Mouse (Mus musculus) natural killer cell, adult 2 months (primary cell): ENCODE data around the gene Ldlrad2.
"Not testable (repeated sequence)": the region's sequence is repeated elsewhere in the genome, so short reads cannot be mapped to it uniquely, and the experiment has no call there.

Experiments used
- DNase-seq, 2 experiments: peaks; one replicate each; pipeline ENCODE4 v3.0.0; 2022; ENCODE audit warnings: low spot score in 2 of 2

The Ldlrad2 gene

DNA sequence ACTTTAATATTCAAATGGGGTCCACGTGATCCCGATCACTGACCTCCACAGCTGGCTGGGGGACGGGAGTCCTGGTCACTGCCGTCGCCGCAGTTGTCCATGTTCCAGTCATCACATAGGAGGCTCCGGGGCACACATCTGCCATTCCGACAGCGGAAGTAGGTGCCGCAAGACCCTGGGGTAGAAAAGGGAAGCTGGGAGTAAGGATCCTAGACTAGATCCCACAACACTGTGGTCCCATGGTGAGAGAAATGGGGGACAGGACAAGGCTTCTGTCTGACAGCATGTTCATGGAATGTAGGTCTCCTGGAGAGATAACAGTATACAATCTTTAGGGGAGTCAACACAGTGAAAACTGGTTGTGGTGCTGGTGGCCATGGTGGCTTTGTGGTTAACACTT is at the start of gene Ldlrad2:
TSS of gene Ldlrad2 (minus strand) at position 101 of the 400 bp plus-strand sequence.
- DNase-seq = no peak

- no peak for DNase-seq
Observed at GRCm38 (mm10) chr4:137622847-137623246, 48.5 kb upstream of the Ldlrad2 start.

DNA sequence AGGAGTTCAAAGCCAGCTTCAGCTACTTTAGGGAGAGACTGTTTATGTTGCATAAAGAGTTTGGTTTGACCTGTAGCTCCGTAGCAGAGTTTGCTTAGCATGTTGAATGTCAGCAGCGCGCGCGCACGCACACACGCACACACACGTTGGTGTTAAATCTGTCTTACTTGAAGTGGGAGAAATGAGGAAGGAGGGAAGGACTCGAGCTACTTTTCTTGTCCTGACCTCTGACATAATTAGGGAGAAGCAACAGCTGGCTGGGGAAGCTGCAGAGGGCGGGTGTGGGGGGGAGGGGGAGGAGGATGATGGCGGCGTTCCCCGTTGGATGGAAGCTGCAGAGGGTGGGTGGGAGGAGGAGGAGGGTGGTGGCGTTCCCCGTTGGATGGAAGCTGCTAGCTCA is 35.9 kb upstream of the Ldlrad2 start:
- no peak for DNase-seq

DNA sequence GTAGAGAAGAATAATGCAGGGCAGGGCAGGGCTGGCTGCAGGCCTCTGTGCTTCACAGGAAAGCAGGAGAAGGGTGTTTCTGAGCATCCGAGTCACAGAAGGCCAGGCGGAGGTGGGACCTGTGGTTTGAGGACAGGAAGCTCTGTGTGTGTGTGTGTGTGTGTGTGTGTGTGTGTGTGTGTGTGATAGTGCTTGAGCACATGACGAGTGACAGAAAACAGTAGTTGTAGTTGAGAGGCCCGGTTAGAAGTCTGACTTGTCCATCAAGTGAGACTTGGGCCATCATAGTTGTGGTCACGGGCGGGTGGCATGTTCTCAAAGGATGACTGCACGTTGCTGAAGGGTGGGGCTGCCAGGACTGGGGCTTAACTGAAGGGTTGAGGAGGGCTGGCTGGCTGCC is 35.3 kb upstream of the Ldlrad2 start:
- DNase-seq = peak; percentile 83 to 93

DNA sequence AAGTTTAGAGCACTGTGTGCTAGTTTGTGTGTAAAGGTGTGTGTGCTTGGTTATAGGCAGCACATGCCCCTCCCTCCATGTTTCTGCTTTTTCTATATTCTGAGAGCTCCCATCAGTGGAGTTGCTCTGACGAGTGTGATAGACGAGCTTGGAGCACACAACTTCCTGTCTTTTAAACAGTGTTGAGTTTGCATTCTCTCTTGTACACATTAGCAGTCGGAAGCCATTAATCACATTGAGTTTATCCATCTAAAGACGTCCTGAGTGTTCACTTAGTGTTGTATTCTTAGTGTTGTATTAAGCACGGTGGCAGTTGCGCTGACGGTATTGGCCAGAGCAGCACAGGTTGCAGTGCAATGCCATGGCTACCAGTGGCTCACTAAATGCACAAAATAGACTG is 34.9 kb upstream of the Ldlrad2 start:
- DNase-seq = no peak

DNA sequence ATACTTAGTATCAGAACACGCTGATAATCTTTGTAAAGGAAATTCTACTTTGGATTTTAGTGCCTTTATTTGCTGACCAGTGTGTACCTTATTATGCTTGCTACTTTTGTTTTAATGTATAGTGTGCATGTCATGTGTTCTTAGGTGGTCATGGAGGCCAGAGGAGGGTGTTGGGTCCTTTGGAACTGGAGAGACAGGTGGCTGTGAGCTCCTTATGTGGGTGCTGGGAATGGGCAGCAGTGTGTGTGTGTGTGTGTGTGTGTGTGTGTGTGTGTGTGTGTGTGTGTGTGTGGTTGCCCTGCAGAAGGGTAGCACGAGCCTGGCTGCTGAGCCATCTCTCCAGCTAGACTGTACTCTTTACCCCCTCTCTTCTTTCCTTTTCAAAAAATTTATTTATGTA is 32.7 kb upstream of the Ldlrad2 start:
- DNase-seq = no peak

DNA sequence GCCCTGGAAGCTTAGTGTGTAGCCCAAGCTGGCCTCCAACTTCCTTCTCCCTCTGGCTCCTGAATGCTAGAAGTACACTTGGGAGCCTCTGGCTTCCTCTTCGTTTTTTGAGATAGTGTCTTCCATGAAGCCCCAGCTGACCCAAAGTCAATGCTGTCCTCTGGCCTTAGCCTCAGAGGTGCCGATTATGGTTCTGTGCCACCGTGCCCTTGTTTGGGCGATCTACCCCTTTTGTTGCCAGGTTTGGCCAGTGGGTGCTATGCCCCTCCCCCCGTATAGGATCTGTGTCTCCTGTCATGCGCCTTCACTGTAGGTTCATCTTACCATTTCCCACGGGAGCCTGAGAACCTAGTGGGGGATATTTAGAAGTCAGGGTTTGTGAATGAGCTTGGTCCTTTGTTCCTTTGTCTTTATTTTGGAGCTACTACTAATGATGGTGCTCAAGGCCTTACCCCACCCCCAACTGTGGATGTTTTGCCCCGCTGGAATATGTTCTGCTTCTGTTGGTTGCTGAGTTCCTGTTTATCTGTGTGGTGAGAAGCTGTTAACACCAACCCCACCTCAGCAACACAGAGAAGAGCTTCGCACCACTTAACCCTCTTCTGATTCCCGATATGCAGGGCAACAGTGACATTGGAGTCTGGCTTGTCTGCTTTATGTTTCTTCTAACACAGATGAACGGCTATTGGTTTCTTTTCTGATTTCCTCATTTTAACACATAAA is 29.2 kb upstream of the Ldlrad2 start:
- DNase-seq = peak; percentile 60 to 83

DNA sequence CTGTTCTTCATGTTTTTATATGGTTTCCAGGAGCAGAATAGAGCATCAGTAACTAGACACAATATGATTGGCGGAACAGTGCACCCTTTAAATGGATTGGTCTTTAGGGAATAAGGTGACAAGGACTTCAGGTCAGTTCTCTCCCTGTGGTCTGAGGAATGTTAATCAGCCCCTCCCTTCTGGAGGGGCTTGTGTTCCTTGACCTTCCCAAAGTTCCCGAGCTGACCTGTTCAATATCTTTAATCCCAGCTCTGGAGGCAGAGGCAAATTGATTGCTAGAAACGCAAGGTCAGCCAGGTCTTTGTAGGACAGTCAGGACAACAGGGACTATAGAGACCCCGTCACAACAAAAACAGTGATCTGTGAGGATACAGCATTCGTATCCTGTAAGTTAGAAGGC is 24.2 kb upstream of the Ldlrad2 start:
- DNase-seq = no peak

DNA sequence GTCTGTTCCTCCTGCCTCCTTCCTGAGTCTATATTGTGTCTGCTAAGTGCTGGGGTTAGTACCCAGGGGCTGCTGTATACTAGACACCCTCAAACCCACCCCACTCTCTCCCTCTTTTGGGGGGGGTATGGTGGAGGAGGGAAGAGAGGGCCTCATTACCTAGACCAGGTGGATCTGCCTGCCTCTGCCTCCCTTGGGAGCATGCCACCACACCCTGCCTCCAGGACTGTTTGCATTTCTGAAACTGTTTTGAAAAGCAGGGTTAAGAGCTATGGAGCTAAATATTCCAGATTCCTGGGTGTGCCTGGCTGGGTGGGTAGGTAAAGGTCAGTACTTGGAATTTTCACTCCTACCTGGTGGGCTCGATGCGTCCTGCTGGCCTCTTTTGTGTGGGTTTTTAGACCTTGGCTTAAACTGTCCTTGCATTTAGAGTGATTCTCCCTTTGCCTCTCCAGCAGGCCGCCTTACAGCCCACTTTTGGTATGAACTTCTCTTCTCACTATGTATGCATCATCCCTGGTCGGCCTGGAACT is 22.8 kb upstream of the Ldlrad2 start:
- DNase-seq = no peak

- peak; percentile 72 to 78 for DNase-seq
Observed at GRCm38 (mm10) chr4:137594496-137595270, 20.3 kb upstream of the Ldlrad2 start.

GRCm38 (mm10) chr4:137593601-137594495 is 19.5 kb upstream of the Ldlrad2 start, which contains the start of gene Usp48:
Gene Usp48, plus strand, starts transcription at chr4:137593755.
- DNase-seq = peak; percentile 97 to 98

DNA sequence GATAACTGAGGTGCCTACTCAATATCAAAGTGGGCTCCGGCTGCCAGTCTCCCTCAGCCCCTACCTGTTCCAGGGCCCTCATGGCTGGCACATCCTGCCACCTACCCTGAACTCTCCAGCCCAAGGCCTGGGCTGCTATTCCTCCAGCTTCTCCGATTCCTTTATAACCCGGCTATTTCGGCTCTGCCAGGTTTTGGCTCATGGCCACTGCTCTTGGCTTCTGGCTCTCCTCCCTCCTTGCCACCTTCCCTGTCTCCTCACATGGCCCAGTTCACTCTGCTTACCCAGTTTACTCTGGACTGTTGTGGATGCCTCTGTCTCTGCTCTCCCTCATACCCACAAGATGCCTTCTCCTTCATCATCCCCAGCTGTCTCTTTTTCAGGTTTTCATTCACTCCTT is 16.6 kb upstream of the Ldlrad2 start:
- DNase-seq = no peak

DNA sequence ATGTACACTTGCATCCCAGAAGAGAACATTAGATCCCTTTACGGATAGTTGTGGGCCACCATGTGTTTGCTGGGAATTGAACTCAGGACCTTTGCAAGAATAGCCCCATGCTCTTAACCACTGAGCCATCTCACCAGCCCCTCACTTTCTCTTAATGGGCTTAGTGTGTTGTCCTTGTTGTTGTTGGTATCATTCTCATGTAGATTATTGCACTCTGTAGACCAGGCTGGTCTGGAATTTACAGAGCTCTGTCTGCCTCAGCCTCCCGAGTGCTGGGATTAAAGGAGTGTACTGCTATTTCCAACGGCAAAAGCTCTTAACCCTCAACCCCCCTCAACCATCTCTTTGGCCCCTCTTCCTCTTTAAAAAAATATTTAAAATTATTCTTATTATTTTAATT is 15.2 kb upstream of the Ldlrad2 start:
- DNase-seq = no peak

DNA sequence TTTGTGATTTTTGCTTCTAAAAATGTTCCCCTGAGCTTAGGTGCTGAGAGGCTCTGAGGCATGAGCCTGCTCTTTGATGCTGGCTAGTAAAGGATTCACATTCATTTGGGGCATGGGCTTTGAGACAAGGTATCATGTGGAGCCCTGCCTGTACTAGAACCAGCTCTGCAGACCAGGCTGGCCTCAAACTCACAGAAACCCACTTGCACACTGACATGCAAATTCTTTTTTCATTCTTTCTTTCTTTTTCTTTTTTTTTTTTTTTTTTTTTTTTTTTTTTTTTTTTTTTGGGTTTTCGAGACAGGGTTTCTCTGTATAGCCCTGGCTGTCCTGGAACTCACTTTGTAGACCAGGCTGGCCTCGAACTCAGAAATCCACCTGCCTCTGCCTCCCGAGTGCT is 14.7 kb upstream of the Ldlrad2 start:
- not testable (repeated sequence) for DNase-seq

GRCm38 (mm10) chr4:137581815-137582214 is 7.4 kb upstream of the Ldlrad2 start:
- DNase-seq = peak; percentile 63 to 64

GRCm38 (mm10) chr4:137580299-137580698 is 5.9 kb upstream of the Ldlrad2 start:
- no peak for DNase-seq

GRCm38 (mm10) chr4:137579789-137580188 is 5.4 kb upstream of the Ldlrad2 start:
- DNase-seq = no peak

DNA sequence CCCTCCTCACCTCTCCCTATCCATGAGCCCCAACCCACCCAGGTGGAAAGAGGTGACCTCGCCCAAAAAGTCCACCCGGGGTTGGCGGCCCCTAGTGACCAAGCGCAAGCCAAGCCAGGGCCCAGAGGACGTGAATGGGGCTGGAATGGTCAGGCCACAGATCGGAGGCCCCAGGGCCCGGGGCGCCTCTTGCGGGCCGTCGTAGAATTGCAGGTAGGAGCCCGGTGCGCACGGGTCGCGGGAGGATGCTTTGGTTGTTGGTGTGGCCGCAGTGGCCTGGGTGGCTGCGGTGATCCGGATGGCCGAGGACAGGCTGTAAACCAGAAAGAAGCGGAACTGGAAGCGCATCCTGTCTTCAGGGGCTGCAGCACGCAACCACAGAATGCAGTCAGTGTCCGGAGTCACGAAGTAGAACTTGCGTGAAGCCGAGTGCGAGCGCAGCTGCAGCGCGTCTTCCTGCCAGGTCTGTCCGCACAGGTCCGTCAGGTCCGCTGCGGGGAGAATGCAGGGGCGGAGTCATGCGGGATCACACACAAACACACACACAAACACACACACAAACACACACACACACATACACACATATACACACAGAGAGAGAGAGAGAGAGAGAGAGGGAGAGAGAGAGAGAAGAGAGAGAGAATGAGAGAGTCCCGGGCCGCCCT is 3.9 kb upstream of the Ldlrad2 start:
- DNase-seq = peak; percentile 45 to 62

GRCm38 (mm10) chr4:137577486-137577885 is 3.1 kb upstream of the Ldlrad2 start:
- no peak for DNase-seq

GRCm38 (mm10) chr4:137569873-137570272 is 4.5 kb downstream of the Ldlrad2 start:
- no peak for DNase-seq

DNA sequence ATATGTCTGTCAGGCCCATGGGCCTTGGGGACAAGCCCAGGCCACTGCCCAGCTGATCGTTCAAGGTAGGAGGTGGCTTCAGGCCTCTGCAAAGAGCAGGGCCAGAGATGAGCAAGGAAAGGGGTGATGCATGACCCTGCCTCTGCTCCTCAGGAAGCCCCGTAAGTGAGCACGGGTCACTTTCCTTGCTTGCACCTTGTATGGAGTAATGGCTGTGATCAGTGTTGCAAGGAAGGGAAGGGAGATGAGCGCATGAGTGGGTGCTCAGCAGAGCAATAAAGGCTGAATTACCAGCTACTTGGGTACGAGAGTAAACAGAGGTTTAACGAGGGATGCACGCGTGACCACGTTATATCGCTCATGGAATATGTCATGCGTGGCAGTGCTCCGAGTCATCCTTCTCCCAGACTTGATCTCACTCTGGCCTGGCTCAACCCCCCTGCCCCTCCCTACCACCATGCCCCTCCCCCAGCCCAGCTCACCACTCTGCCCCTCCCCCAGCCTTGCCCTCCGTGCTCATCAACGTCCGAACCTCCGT is 17.6 kb downstream of the Ldlrad2 start:
- DNase-seq = no peak
